Mouse (Mus musculus): ENCODE data around the gene Pus1.

- no peak for TF ChIP-seq CTCF (IDR thresholded peaks at IDR 0.05; ENCODE audit: low read depth)
- no peak for TF ChIP-seq EP300 (optimal IDR thresholded peaks at IDR 0.05)
Measured at GRCm38 (mm10) chr5:110745021-110745420, 35.4 kb downstream of the Pus1 start.
